Mouse (Mus musculus) adrenal gland, postnatal 0 days (tissue): ENCODE data around the gene Ttc23. TPM values are rescaled to one million over a fixed set of nuclear protein-coding genes. Genes with fewer than 3 reads are reported as not detected.

Source experiments
- microRNA-seq: library from miRNA; unstranded; fragments of <30 nt; microRNA quantifications from one replicate; pipeline ENCODE4, GENCODE M21; 2016; ENCODE audit warnings: borderline replicate concordance; ENCODE audit not compliant: insufficient number of aligned reads
- polyA plus RNA-seq: library from polyadenylated mRNA; unstranded; fragments of >200 nt; fragmentation: Nextera tagmentation; extraction: Ambion mirVana; gene quantifications from 2 replicates; pipeline ENCODE4 v1.2.1, GENCODE M21; 2015

The Ttc23 gene
- 15.9 and 18.4 TPM in 2 replicates for polyA plus RNA-seq

DNA sequence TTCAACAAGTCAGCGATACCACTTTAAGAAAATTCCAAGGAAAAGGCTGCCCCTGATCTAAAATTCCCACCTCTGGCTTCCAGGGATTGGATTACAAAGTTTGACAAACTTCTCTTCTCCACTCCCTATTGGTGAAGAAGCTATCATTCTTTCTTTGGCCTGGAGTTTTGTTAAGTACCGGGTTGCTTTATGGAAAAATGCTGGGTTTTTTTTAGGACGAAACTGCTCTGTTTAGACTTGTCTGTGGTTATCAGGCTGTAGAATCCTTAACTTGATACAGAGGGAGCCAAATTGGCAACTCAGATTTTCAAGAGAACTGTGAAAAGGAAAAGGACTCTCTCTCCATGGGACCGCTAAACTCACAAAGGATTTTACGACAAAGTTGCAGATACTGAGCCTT, at the start of gene Ttc23:
Gene Ttc23 (plus strand): TSS at position 134 of the 400 bp plus-strand sequence.

DNA sequence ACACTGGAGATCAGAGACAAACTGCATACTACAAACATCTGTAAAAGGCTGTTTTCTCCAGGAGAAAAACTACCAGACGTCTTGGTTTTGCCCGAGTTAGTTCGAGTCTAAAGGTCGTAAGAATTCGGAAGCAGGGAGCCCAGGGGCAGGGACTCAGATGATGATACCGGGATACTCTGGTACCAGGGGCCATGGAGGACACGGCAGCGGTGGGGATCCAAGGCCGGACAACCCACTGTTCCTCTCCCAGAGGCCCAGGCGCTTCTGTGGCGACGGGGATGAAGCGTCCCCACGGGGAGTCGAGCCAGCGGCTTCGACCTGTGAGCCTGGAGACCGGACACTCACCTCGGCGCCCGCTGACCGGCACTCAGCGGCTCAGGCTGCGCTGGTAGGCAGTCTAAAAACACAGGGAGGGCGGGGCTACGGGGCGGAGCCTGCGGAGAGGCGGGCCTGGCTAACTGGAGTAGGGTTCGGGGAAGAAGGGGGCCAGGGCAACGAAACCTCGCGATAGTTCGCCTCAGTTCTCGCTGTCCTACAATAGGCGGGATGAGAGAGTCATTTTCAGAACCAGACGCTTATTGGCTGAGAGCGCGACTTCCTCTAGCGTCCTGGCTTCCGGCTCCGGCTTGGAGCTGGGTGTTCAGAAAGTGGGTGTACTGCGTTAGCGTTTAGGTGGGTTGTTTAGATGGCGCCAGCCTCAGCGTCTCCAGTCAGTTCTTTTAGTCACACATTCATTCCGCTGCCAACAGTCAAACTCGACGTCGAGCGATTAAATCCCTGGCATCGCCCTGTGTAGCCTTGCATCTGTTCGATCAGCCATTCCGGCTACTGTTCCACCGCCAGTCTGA, 2.2 kb upstream of the Ttc23 start, which contains the start of gene Lrrc28:
Gene Lrrc28 (minus strand): TSS at position 436 of the 848 bp plus-strand sequence.

DNA sequence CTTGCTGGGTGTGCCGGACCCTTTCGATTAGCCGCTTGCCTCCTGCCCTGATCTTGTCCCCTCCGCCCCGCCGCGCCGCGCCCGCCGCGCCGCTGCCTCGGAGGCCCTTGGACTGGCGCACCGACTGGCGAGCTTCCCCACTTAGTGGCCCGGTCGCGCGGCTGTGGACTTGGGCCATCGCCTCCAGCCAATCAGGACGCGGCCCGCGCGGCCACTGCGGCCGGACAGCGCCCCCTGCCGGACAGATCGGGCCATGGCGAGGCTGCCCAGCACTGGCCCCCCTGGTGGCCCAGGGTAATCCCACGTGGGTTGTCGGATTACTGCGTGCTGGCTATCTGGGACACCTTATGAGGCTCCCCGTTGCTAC, 112.4 kb downstream of the Ttc23 start, which contains the start of gene Synm:
Gene Synm (minus strand): TSS at position 114 of the 367 bp plus-strand sequence.

Small RNAs within 50 kb of the gene (microRNA-seq; reads per million reads assigned to microRNA genes)
- gene Gm23844: not detected

Other genes starting within 250 kb of the Ttc23 start
- gene Lrrc28, start 2.1 kb upstream of the Ttc23 start, polyA plus RNA-seq: 10.4 and 10.9 TPM in 2 replicates
- gene Synm, start 112.3 kb downstream of the Ttc23 start, polyA plus RNA-seq: 1.2 and 1.4 TPM in 2 replicates